Mouse (Mus musculus) cerebellum, adult 2 months (tissue): ENCODE results near the gene Chit1. TPM values are rescaled to one million over a fixed set of nuclear protein-coding genes. Genes with fewer than 3 reads are reported as not detected.

Experiments used
- DNase-seq, 2 experiments: peaks; one replicate each; pipeline ENCODE4 v3.0.0; 2021
- H3K27ac ChIP-seq: fragments of 200-500 bp; 2 replicates; pipeline ENCODE4 v1.5.1; 2012; ENCODE audit warnings: low read length, control low read depth, inconsistent platforms; ENCODE audit not compliant: insufficient read depth
- H3K27me3 ChIP-seq: fragments of 200-500 bp; 2 replicates; pipeline ENCODE4 v1.6.1; 2012; ENCODE audit warnings: inconsistent platforms, mild to moderate bottlenecking, low read length, moderate library complexity; ENCODE audit not compliant: control insufficient read depth, insufficient read depth
- H3K4me1 ChIP-seq: fragments of 200-500 bp; 2 replicates; pipeline ENCODE4 v1.6.1; 2011; ENCODE audit warnings: low read length; ENCODE audit not compliant: control insufficient read depth, insufficient read depth
- H3K4me3 ChIP-seq: fragments of 200-500 bp; replicated peaks from 2 replicates; pipeline ENCODE3; 2011; ENCODE audit warnings: mild to moderate bottlenecking, low read depth, low read length, control low read depth; ENCODE audit not compliant: insufficient read depth
- CTCF ChIP-seq: fragments of 200-500 bp; IDR thresholded peaks from 2 replicates; pipeline ENCODE4 v1.5.1; 2011; ENCODE audit warnings: low read depth, mild to moderate bottlenecking, control low read depth, low read length, moderate library complexity, borderline replicate concordance; ENCODE audit not compliant: insufficient read depth
- POLR2A ChIP-seq: fragments of 200-500 bp; IDR thresholded peaks from 2 replicates; pipeline ENCODE4 v1.6.1; 2011; ENCODE audit warnings: low read length, control low read depth, borderline replicate concordance; ENCODE audit not compliant: insufficient read depth
- WGBS: fragments of 180-500 bp; shearing (Covaris S2); methylation state at CpG from one replicate; pipeline ENCODE4 v1.1.7; 2018; 5-methylcytosine and 5-hydroxymethylcytosine counted together
- polyA plus RNA-seq: library from polyadenylated mRNA; depleted of rRNA; stranded (reverse); fragments of >200 nt; gene quantifications from 2 replicates; pipeline ENCODE4 v1.2.3, GENCODE M21; 2012

Chit1 gene
- polyA plus RNA-seq, 1 experiment, result not detected

DNA sequence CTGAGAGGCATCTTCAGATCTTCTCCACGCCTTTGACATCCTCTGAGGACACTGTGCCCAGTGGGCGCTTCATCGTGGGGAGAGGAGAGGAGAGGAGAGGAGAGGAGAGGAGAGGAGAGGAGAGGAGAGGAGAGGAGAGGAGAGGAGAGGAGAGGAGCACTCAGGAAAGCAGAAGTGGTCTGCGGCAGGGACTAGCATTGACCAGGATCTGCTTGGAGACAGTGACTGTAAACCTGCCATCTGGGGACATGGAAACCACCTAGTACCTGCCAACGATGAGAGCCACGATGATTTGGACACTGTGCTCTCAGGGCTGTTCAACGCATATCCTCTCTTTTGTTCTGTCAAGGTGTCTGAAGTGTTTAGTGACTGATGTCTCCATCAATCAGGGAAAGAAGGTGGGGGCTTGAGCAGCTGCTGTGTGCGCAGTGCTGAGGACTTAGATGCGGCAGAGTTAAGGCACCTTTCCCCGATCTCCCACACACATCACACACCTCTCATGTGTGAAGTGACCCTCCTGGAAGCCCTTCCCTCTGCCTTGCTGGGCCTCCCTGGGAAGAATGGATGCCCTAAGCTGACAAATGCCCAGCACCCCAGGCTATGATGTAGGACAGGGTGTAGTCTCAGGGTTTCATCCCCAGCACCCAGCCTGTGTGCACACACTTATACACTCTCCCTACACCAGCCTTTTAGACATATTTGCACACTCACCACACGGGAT, 5.8 kb upstream of the Chit1 start:
- 70% methylated on average over 11 of the region's 11 CpGs for WGBS
- peaks cover 5% of the 10 kb centered on the region for H3K4me1 ChIP-seq
- no peak overlapping the region for H3K27ac ChIP-seq
- TF ChIP-seq POLR2A, result no peak
- no peak for TF ChIP-seq CTCF
- H3K27me3 ChIP-seq, result no peaks in the 10 kb centered on the region
- no peak overlapping the region for H3K4me3 ChIP-seq
- DNase-seq, result no peak

DNA sequence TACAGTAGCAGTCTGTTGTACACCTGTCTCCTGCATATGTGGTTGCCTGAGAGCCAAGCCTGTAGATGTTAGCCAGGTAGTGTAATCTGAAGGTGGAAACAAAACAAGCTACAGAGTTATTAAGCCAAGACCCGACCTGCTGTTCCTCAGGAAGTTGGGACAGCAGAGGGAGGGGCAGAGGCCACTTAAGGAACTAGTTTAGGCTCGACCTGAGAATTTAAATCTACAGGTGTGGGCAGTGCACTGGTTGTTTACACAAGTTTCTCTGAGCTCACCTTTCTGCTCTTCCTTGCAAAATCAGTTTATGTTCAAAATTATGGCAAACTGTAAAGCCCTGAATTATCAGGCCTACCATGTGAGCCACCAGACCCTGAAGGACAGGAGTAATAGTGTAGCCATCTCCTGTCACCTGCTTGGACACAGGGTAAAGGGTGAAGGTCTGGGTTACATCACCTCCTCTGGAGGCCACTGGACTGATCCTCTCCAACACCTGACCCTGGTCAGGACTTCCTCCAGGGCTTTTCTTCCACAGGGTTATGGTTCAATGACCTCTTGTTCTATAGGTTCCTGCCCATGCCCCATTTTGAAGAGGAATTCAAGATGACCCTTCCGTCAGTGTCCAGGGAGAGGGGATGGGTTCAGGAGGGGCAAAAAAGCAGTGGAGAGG, 5.1 kb upstream of the Chit1 start:
- Histone ChIP-seq H3K4me1 (peaks cover 5% of the 10 kb centered on the region), H3K27ac (no peak overlapping the region), H3K4me3 (no peak overlapping the region), H3K27me3 (no peaks in the 10 kb centered on the region)
- no peak for DNase-seq
- TF ChIP-seq CTCF, result no peak
- no peak for TF ChIP-seq POLR2A
- 67% methylated on average over 3 of the region's 3 CpGs for WGBS

DNA sequence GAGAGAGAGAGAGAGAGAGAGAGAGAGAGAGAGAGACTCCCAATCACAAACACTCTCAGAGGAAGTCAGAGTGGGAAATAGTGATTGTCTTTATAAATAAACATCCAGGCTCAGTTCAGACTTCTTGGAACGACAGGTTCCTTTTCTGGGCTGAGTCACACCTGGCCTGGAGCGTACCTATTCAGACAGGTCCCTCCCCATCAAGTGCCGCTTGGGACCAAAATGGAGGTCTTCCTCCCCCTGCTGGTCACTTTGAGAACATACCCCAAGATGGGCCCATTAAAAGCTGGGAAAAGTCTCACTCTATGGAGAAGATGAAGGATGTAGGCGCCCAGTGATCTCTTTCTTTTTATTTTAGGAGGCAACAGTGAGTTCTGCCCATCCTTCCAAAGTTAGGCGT, 4.3 kb upstream of the Chit1 start:
- Histone ChIP-seq H3K4me1 (peaks cover 5% of the 10 kb centered on the region), H3K27me3 (no peaks in the 10 kb centered on the region), H3K4me3 (no peak overlapping the region), H3K27ac (no peak overlapping the region)
- WGBS, result 5% methylated on average over 5 of the region's 5 CpGs
- peak; percentile 73 to 79 for DNase-seq
- TF ChIP-seq POLR2A (no peak), CTCF (peak; percentile 93)

DNA sequence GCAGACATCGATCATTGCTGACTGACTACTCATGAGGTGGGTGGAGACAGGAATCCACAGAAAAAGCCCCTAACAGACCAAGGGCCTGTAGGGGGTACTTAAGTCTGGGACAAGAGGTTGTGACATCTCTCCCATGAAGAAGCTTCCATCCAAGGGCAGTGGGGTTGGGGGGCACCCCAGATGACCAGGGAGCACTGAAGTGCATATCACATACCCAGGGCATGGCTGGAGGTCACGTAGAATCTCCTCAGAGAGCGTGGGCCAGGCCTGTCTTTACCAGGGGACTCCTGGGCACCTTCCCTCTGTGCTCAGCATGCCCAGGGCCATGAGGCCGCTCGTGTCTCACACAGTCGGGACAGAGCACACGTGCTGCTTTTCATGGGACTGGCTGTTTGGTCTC, 3.3 kb upstream of the Chit1 start:
- H3K4me3 ChIP-seq, result no peak overlapping the region
- peaks cover 5% of the 10 kb centered on the region for H3K4me1 ChIP-seq
- TF ChIP-seq CTCF, result no peak
- WGBS, result 93% methylated on average over 7 of the region's 7 CpGs
- H3K27ac ChIP-seq, result no peak overlapping the region
- no peak for DNase-seq
- H3K27me3 ChIP-seq, result no peaks in the 10 kb centered on the region

DNA sequence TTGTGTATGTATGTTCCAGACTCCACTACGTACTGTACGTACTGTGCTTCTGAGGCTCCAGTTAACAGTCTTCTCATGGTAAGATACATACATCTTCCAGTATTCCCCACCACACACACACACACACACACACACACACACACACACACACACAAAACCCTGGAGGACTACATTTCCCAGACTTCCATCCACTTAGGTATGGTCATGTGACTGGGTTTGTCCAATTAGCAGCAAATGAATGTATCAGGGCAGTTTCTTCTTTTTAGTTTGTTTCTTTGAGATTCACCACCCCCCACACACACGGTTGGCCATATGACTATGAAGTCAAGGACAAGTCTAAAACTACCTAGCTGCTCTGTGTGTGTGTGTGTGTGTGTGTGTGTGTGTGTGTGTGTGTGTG, 1.0 kb upstream of the Chit1 start:
- 93% methylated on average over 3 of the region's 3 CpGs for WGBS
- no peaks in the 10 kb centered on the region; the same call in 1 of the 2 replicates for H3K4me1 ChIP-seq
- TF ChIP-seq CTCF (no peak), POLR2A (no peak)
- H3K27me3 ChIP-seq, result no peaks in the 10 kb centered on the region
- no peak for DNase-seq
- H3K4me3 ChIP-seq, result no peak overlapping the region
- no peak overlapping the region for H3K27ac ChIP-seq

DNA sequence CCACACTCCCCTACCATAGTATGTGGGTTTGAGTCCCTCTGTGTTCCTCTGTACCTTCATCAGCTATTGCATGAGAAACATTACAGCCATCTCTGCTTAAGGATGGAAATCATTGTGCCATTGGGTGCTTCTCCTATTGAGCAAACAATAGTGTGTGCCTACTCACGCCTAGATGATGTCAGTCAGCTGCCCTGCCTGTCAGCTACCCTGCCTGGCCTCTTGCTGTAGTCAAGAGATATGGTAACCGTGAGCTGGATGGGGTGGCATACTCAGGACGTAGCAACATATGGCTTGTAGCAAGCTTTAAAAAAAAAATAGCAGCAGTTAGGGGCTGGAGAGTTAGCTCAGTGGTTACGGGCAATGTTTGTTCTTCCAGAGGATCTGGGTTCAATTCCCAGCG, 593 bp upstream of the Chit1 start:
- Histone ChIP-seq H3K4me3 (no peak overlapping the region), H3K27ac (no peak overlapping the region), H3K4me1 (no peaks in the 10 kb centered on the region; the same call in 1 of the 2 replicates), H3K27me3 (no peaks in the 10 kb centered on the region)
- no peak for DNase-seq
- TF ChIP-seq POLR2A (no peak), CTCF (no peak)
- 93% methylated on average over 5 of the region's 5 CpGs for WGBS

DNA sequence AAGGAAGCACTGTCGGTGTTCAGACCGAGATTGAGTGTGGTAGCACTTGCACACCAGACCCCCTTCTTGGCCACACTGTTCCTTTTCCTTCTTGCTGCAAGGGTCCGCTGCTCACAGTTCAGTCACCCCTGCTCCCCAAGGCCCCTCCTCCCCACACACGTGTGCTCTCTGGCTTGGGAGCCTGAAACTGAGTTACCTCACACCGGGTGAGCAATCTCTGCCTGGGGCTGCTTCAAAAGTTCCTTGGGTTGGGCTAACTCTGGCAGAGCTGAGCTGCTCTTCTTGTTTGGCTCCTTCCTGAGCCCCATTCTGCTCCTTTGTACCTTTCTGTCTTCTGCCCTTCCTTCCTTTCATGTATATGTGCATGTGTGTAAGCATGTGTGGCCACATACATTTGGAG, 2.5 kb downstream of the Chit1 start:
- no peak overlapping the region for H3K4me3 ChIP-seq
- no peak for DNase-seq
- no peak overlapping the region for H3K27ac ChIP-seq
- H3K4me1 ChIP-seq, result no peaks in the 10 kb centered on the region
- 64% methylated on average over 5 of the region's 5 CpGs for WGBS
- no peak for TF ChIP-seq POLR2A
- TF ChIP-seq CTCF, result no peak
- no peaks in the 10 kb centered on the region for H3K27me3 ChIP-seq

DNA sequence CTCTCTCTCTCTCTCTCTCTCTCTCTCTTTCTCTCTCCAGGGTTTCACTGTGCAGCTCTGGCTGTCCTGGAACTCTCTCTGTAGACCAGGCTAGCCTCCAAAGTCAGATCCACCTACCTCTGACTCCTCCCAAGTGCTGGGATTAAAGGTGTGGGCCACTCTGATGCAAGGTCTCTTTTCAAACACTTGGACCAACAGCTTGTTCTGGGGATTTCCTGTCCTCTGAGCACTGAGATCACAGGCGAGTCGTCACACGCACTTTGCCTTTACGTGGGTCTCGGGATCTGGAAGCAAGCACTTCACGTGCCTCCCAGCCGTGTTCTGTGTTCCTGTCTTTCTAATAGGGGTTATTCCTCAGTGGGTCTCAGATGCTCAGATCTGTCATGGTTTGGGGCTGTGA, 3.0 kb downstream of the Chit1 start:
- WGBS, result 89% methylated on average over 7 of the region's 7 CpGs
- DNase-seq, result no peak

More for the DNA sequence above, 3.0 kb downstream of the Chit1 start:
- Histone ChIP-seq H3K4me1 (no peaks in the 10 kb centered on the region), H3K27ac (no peak overlapping the region), H3K27me3 (no peaks in the 10 kb centered on the region), H3K4me3 (no peak overlapping the region)
- no peak for TF ChIP-seq CTCF
- TF ChIP-seq POLR2A, result no peak
